Mouse (Mus musculus) thymus, postnatal 25 days (tissue): ENCODE data around the gene Stxbp5.

Experiments
- DNase-seq: peaks from one replicate; pipeline ENCODE4 v3.0.0; 2022

Gene Stxbp5

GRCm38 (mm10) chr10:9856792-9857191 is 44.1 kb downstream of the Stxbp5 start:
- DNase-seq: no peak

- no peak for DNase-seq
Measured at GRCm38 (mm10) chr10:9846408-9846807, 54.5 kb downstream of the Stxbp5 start.

- no peak for DNase-seq
Measured at GRCm38 (mm10) chr10:9839408-9839807, 61.5 kb downstream of the Stxbp5 start.

- no peak for DNase-seq
Measured at GRCm38 (mm10) chr10:9834986-9835385, 65.9 kb downstream of the Stxbp5 start.

- no peak for DNase-seq
Measured at GRCm38 (mm10) chr10:9832937-9833336, 67.9 kb downstream of the Stxbp5 start.

GRCm38 (mm10) chr10:9829744-9830143 is 71.1 kb downstream of the Stxbp5 start:
- DNase-seq: no peak

GRCm38 (mm10) chr10:9821299-9821698 is 79.6 kb downstream of the Stxbp5 start:
- DNase-seq: peak; percentile 18

GRCm38 (mm10) chr10:9818574-9818973 is 82.3 kb downstream of the Stxbp5 start:
- DNase-seq: no peak

- no peak for DNase-seq
Measured at GRCm38 (mm10) chr10:9813926-9814325, 87.0 kb downstream of the Stxbp5 start.

GRCm38 (mm10) chr10:9807596-9807995 is 93.3 kb downstream of the Stxbp5 start:
- DNase-seq: no peak

- DNase-seq: no peak
Measured at GRCm38 (mm10) chr10:9805341-9805740, 95.5 kb downstream of the Stxbp5 start.

- DNase-seq: no peak
Measured at GRCm38 (mm10) chr10:9803126-9803525, 97.8 kb downstream of the Stxbp5 start.

GRCm38 (mm10) chr10:9801571-9801970 is 99.3 kb downstream of the Stxbp5 start:
- no peak for DNase-seq

- DNase-seq: no peak
Measured at GRCm38 (mm10) chr10:9799085-9799484, 101.8 kb downstream of the Stxbp5 start.

- DNase-seq: no peak
Measured at GRCm38 (mm10) chr10:9796429-9796828, 104.5 kb downstream of the Stxbp5 start.

- no peak for DNase-seq
Measured at GRCm38 (mm10) chr10:9794429-9794828, 106.5 kb downstream of the Stxbp5 start.

GRCm38 (mm10) chr10:9790947-9791346 is 109.9 kb downstream of the Stxbp5 start:
- DNase-seq: no peak

GRCm38 (mm10) chr10:9786461-9786860 is 114.4 kb downstream of the Stxbp5 start:
- no peak for DNase-seq

GRCm38 (mm10) chr10:9785651-9786050 is 115.2 kb downstream of the Stxbp5 start:
- DNase-seq: no peak

- DNase-seq: no peak
Measured at GRCm38 (mm10) chr10:9779864-9780263, 121.0 kb downstream of the Stxbp5 start.

GRCm38 (mm10) chr10:9770261-9770660 is 130.6 kb downstream of the Stxbp5 start:
- DNase-seq: no peak

- DNase-seq: no peak
Measured at GRCm38 (mm10) chr10:9763831-9764230, 137.0 kb downstream of the Stxbp5 start.

- DNase-seq: no peak
Measured at GRCm38 (mm10) chr10:9760264-9760663, 140.6 kb downstream of the Stxbp5 start.

GRCm38 (mm10) chr10:9756546-9756945 is 144.3 kb downstream of the Stxbp5 start:
- no peak for DNase-seq

- DNase-seq: peak; percentile 8
Measured at GRCm38 (mm10) chr10:9754893-9755541, 145.9 kb downstream of the Stxbp5 start.
